Mouse (Mus musculus) kidney, adult 2 months (tissue): ENCODE measurements around the gene Pdzrn3. TPM values are rescaled to one million over a fixed set of nuclear protein-coding genes. Genes with fewer than 3 reads are reported as not detected.
A peak's percentile ranks its signal among the peaks of the same experiment; 100 is the strongest.

Source experiments
- DNase-seq: peaks from one replicate; pipeline ENCODE4 v3.0.0; 2021
- H3K27ac ChIP-seq: fragments of 200-500 bp; 2 replicates; pipeline ENCODE4 v1.5.1; 2012; ENCODE audit warnings: low read depth, low read length, control low read depth, inconsistent platforms; ENCODE audit not compliant: insufficient read depth
- H3K27me3 ChIP-seq: fragments of 200-500 bp; replicated peaks from 2 replicates; pipeline ENCODE4 v1.6.1; 2012; ENCODE audit warnings: mild to moderate bottlenecking, moderate library complexity, low read length, inconsistent platforms; ENCODE audit not compliant: control insufficient read depth, insufficient read depth
- H3K36me3 ChIP-seq: fragments of 200-500 bp; 2 replicates; pipeline ENCODE4 v1.6.1; 2012; ENCODE audit warnings: mild to moderate bottlenecking, moderate library complexity, low read length, inconsistent platforms; ENCODE audit not compliant: control insufficient read depth, insufficient read depth
- H3K4me1 ChIP-seq: fragments of 200-500 bp; 2 replicates; pipeline ENCODE4 v1.6.1; 2011; ENCODE audit warnings: low read length; ENCODE audit not compliant: control insufficient read depth, insufficient read depth
- H3K4me3 ChIP-seq: fragments of 200-500 bp; 2 replicates; pipeline ENCODE4 v1.5.1; 2011; ENCODE audit warnings: mild to moderate bottlenecking, low read depth, low read length, control low read depth; ENCODE audit not compliant: insufficient read depth
- CTCF ChIP-seq: fragments of 200-500 bp; conservative IDR thresholded peaks from 2 replicates; pipeline ENCODE4 v1.5.1; 2011; ENCODE audit warnings: low read depth, mild to moderate bottlenecking, control low read depth, low read length, moderate library complexity, mixed read lengths; ENCODE audit not compliant: insufficient read depth, insufficient read length
- POLR2A ChIP-seq: fragments of 200-500 bp; IDR thresholded peaks from one replicate; pipeline ENCODE4 v1.6.1; 2011; ENCODE audit warnings: low read depth, low read length, control low read depth
- WGBS: fragments of 180-500 bp; shearing (Covaris S2); methylation state at CpG from one replicate; pipeline ENCODE4 v1.1.7; 2018; 5-methylcytosine and 5-hydroxymethylcytosine counted together
- polyA plus RNA-seq: library from polyadenylated mRNA; depleted of rRNA; stranded (reverse); fragments of >200 nt; gene quantifications from 2 replicates; pipeline ENCODE4 v1.2.3, GENCODE M21; 2012

Pdzrn3 gene
- polyA plus RNA-seq, 1 experiment, result 11.9 TPM

DNA sequence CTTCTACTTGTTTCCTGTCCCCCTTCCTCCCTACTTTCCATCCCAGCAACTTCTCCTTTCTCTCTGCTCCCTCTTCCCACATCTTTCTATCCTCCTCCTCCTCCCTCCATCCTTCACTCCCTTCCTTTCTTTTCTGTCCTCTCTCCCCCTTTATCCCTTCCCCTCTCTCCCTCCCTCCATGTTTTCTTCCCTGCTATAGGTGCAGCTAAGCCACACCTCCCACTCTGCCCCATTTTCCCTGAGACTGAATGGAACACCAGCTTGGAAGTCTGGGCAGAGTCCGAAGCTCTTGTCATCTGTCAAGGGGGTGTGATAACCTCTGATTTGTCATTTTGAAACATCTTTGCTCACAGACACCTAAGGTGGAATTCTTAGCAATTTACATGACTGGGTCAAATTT, 22.8 kb downstream of the Pdzrn3 start:
- no peak for TF ChIP-seq CTCF
- TF ChIP-seq POLR2A, result no peak
- no peak overlapping the region for H3K27ac ChIP-seq
- 71% methylated on average over 1 of the region's 1 CpGs for WGBS
- no peaks in the 10 kb centered on the region for H3K27me3 ChIP-seq
- no peaks in the 10 kb centered on the region for H3K36me3 ChIP-seq
- H3K4me3 ChIP-seq, result no peak overlapping the region
- peaks cover 5% of the 10 kb centered on the region; the same call in 1 of the 2 replicates for H3K4me1 ChIP-seq
- no peak for DNase-seq

DNA sequence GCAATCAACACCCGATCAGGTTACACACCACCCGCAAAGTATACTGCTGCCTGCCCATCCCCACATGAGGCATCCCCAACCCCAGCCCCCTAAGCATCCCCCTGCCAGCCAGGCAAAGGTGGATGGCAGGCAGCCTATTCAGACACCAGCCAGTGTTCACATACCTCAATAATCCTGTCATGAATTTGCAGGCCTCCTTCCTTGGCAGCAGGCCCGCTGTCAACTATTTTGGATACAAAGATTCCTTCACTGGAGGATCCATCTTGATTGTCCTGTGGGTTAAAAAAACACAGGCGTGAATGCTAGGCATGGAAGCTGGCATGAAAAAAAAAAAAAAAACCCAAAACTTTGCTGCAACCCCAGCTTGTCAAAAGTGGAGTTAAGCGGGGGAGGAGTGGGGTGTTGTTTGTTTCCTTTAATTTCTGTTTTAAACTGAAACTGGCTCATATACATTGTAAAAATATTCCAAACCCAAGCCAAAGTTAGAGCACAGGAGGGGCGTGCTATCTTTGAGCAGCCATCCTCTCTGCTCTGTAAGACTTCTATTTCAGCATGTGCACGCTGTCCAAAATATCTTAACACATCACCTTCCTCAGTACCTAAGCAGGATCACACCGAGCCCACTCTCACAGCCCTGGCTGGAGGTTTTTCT, 23.3 kb downstream of the Pdzrn3 start:
- no peak for TF ChIP-seq POLR2A
- TF ChIP-seq CTCF, result no peak
- Histone ChIP-seq H3K4me3 (no peak overlapping the region), H3K36me3 (no peaks in the 10 kb centered on the region), H3K27me3 (no peaks in the 10 kb centered on the region), H3K27ac (no peak overlapping the region), H3K4me1 (peaks cover 5% of the 10 kb centered on the region; the same call in 1 of the 2 replicates)
- WGBS, result 68% methylated on average over 8 of the region's 8 CpGs
- peak; percentile 29 for DNase-seq

DNA sequence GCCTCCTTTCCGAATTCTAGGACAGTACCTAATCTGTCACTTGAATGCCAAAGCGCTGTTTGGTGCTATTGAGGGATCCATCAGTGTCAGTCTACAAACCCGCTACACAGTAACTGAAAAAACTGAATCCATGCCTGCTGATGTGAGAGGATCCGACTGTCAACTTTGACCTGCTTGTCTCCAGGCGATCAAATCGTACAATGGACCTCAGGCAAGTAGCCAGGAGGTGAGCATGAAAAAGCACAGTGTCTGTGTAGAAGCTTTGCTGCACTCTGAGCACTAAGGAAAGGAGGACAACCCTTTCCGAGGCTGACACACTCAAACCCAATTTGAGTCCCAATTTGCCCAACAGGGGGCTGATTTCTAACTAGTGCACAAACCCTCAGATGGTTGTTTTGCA, 24.0 kb downstream of the Pdzrn3 start:
- Histone ChIP-seq H3K4me1 (peaks cover 5% of the 10 kb centered on the region; the same call in 1 of the 2 replicates), H3K27ac (no peak overlapping the region), H3K27me3 (no peaks in the 10 kb centered on the region), H3K4me3 (no peak overlapping the region), H3K36me3 (no peaks in the 10 kb centered on the region)
- peak; percentile 77 for DNase-seq
- WGBS, result 64% methylated on average over 7 of the region's 7 CpGs
- no peak for TF ChIP-seq CTCF
- no peak for TF ChIP-seq POLR2A

DNA sequence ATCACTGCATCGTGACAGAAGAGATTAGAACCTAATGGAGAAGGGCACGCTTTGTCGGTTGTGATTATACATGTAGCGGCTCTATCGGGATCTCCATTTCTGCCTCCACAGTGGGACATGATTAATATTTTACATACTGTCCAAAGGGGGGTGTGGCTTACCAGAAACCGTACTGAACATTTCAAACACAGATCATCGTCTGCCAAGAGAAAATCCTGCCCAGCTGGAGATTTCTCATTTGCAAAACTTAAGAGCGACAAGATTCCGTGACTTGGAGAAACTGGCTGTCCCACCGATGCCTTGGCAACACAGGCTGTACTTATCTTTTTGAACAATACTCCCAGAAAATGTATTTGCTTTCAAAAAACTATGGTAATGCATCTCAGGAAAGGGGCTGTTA, 25.1 kb downstream of the Pdzrn3 start:
- WGBS, result 73% methylated on average over 10 of the region's 10 CpGs

DNA sequence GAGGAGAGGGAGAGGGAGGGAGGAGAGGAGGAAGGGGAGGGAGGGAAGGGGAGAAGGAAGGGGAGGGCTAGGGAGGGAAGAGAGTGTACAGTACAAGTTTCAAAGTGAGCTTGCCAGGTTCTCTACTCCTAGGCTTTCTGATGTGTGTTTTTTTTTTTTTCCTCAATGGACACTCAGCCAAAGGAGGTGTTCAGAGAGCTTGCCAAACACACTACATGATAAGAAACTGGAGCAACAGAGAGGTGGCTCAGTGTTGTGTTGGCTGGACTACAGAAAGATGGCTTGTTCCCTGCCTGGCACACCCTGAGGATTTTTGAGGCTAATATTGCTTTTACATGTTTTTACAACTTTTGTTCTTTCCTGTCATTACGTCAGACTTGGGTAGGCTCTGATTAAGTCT, 26.6 kb downstream of the Pdzrn3 start:
- Histone ChIP-seq H3K27me3 (no peaks in the 10 kb centered on the region), H3K4me1 (peaks cover 5% of the 10 kb centered on the region; the same call in 1 of the 2 replicates), H3K36me3 (no peaks in the 10 kb centered on the region), H3K4me3 (no peak overlapping the region), H3K27ac (no peak overlapping the region)
- DNase-seq, result no peak
- whole genome bisulfite sequencing, result 62% methylated on average over 1 of the region's 1 CpGs
- TF ChIP-seq CTCF, result no peak
- no peak for TF ChIP-seq POLR2A

More for the DNA sequence above, 25.1 kb downstream of the Pdzrn3 start:
- Histone ChIP-seq H3K27ac (no peak overlapping the region), H3K27me3 (no peaks in the 10 kb centered on the region), H3K4me3 (no peak overlapping the region), H3K36me3 (no peaks in the 10 kb centered on the region), H3K4me1 (peaks cover 5% of the 10 kb centered on the region; the same call in 1 of the 2 replicates)
- TF ChIP-seq CTCF (no peak), POLR2A (no peak)
- no peak for DNase-seq

DNA sequence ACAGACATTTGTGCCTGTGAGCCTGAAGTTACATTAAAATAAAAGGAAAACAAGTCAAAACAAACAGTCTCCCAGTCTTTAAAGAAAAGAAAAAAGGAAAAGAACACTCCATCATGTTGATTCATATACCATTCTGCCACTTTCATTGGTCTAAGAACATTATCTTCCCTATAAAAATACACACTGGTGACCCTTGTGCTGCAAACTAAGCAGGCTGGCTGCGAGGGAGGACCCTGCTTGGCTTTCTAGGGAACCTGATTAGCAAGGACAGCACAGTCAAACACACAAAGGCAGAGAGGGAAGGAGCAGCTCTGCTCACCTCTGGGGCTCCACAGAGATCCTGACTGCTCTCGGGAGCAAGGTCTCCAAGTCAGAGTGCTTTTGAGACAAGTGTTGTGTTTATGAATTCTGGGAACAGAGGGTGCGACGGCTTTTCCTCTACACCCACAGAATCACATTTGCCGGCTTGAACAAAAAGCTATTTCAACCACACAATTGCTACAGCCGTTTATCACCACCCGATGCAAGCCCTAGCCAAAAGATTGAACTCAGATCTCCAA, 27.2 kb downstream of the Pdzrn3 start:
- TF ChIP-seq CTCF (no peak), POLR2A (no peak)
- DNase-seq, result no peak
- Histone ChIP-seq H3K4me1 (peaks cover 5% of the 10 kb centered on the region; the same call in 1 of the 2 replicates), H3K27ac (no peak overlapping the region), H3K4me3 (no peak overlapping the region), H3K27me3 (no peaks in the 10 kb centered on the region), H3K36me3 (no peaks in the 10 kb centered on the region)
- WGBS, result 44% methylated on average over 7 of the region's 7 CpGs

DNA sequence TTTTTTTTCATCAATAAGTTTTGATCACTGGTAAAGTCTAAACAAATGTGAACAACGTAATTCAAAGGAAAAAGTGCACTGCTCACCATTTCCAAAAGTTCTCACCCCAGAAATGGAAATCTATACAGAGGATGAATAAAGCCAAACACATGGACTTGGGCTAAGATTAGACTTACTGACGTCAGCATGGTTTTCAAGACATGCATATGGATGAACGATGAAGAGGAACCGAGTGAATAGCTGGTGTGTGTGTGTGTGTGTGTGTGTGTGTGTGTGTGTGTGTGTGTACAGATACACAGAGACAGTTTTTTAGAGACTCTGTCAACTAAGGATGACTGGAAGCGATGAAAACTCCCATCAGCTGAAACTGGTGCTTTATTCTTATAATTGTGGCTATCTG, 29.2 kb downstream of the Pdzrn3 start:
- Histone ChIP-seq H3K36me3 (no peaks in the 10 kb centered on the region), H3K27ac (no peak overlapping the region), H3K4me3 (no peak overlapping the region), H3K4me1 (peaks cover under 1% of the 10 kb centered on the region; the same call in 1 of the 2 replicates), H3K27me3 (no peaks in the 10 kb centered on the region)
- DNase-seq, result no peak
- 80% methylated on average over 5 of the region's 5 CpGs for WGBS
- no peak for TF ChIP-seq POLR2A
- TF ChIP-seq CTCF, result no peak
